Mouse (Mus musculus) liver, postnatal 0 days (tissue): ENCODE results near the gene Rad50. TPM values are rescaled to one million over a fixed set of nuclear protein-coding genes. Genes with fewer than 3 reads are reported as not detected.

Experiments used
- ATAC-seq: fragments of 200-750 bp; cut with Nextera tagmentation; 2 replicates; pipeline ENCODE4 v1.8.0; 2017; ENCODE audit warnings: mild to moderate bottlenecking, moderate library complexity
- DNase-seq: peaks from one replicate; pipeline ENCODE4 v3.0.0-alpha.2; 2016
- H3K27ac ChIP-seq: fragments of 300-500 bp; sonication (generic); 2 replicates; pipeline ENCODE4 v1.5.1; 2014; ENCODE audit warnings: antibody characterized with exemption, moderate library complexity, mild to moderate bottlenecking, low read depth
- H3K27me3 ChIP-seq: fragments of 300-500 bp; sonication (generic); 2 replicates; pipeline ENCODE4 v1.6.1; 2014; ENCODE audit warnings: low read length, control low read depth, mixed read lengths; ENCODE audit not compliant: insufficient read depth
- H3K36me3 ChIP-seq: fragments of 300-500 bp; sonication (generic); replicated peaks from 2 replicates; pipeline ENCODE4 v1.6.1; 2014; ENCODE audit warnings: mild to moderate bottlenecking, control low read depth, low read length, moderate library complexity, mixed read lengths; ENCODE audit not compliant: insufficient read depth
- H3K4me1 ChIP-seq: fragments of 300-500 bp; sonication (generic); 2 replicates; pipeline ENCODE4 v1.6.1; 2014; ENCODE audit warnings: antibody characterized with exemption, mild to moderate bottlenecking, control low read depth; ENCODE audit not compliant: insufficient read depth
- H3K4me2 ChIP-seq: fragments of 300-500 bp; sonication (generic); 2 replicates; pipeline ENCODE4 v1.6.1; 2014; ENCODE audit warnings: low read depth, mild to moderate bottlenecking, low read length, moderate library complexity, mixed read lengths
- H3K4me3 ChIP-seq: fragments of 300-500 bp; sonication (generic); 2 replicates; pipeline ENCODE4 v1.5.1; 2014; ENCODE audit warnings: low read depth, low read length
- H3K9ac ChIP-seq: fragments of 300-500 bp; sonication (generic); replicated peaks from 2 replicates; pipeline ENCODE4 v1.6.1; 2014; ENCODE audit warnings: mild to moderate bottlenecking, moderate library complexity
- H3K9me3 ChIP-seq: fragments of 300-500 bp; sonication (generic); 2 replicates; pipeline ENCODE4 v1.6.1; 2016; ENCODE audit warnings: mild to moderate bottlenecking, control low read depth, low read length, mixed read lengths
- CTCF ChIP-seq: sonication (generic); IDR thresholded peaks from 2 replicates; pipeline ENCODE4 v1.5.1; 2016; ENCODE audit warnings: antibody characterized with exemption, low read depth
- EP300 ChIP-seq: IDR thresholded peaks from 2 replicates; pipeline ENCODE4 v1.6.1; 2016; ENCODE audit warnings: antibody characterized with exemption, low read depth, mild to moderate bottlenecking
- WGBS: fragments of 180-500 bp; shearing (Covaris S2); extraction: QIAGEN DNeasy Blood & Tissue Kit; methylation state at CpG from one replicate; pipeline ENCODE4 v1.1.7; 2014; ENCODE audit not compliant: insufficient replicate concordance; 5-methylcytosine and 5-hydroxymethylcytosine counted together
- polyA plus RNA-seq: library from polyadenylated mRNA; unstranded; fragments of >200 nt; fragmentation: Nextera tagmentation; extraction: Ambion mirVana; gene quantifications from 2 replicates; pipeline ENCODE4 v1.2.1, GENCODE M21; 2015

Rad50 gene
- polyA plus RNA-seq, 1 experiment from 2014 or later = 11.1 TPM

DNA sequence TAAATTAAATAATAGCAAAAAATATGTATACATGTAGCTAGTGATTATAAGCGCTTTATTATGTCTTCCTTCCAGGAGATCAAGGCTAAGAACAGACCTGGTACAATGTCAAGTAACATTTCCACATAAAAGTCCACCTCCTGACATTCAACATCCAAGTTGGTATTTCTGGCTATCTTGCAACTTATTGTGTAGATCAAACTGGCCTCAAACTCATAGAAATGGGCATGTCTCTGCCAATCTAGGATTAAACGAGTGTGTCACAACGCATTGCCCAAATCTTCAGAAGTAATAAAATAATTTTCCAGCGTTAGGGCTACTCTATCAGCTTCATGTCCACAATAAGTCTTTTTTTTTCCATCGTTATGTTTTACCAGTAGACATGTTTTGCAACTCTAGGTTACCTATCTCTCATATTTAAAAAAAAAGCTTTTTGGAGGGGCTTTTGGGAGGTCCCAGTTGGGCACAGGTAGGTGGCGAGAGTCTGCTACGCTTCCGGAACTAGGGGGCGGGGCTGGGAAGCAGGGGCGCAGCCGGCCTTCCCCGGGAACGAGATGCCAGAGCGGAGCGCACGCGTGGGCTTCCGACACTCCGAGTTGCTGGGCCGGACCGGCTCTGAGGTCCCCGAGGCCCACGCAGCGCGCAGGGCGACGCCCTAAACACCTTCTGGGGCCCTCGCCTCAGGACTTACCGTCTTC lies 734 bp downstream of the Rad50 start:
- ATAC-seq (peak; percentile 77), DNase-seq (peak; percentile 66)
- peak overlapping the region; percentile 94 for H3K27ac ChIP-seq
- H3K27me3 ChIP-seq = no peaks in the 10 kb centered on the region
- H3K4me1 ChIP-seq = peaks cover 7% of the 10 kb centered on the region; the same call in 1 of the 2 replicates
- peak overlapping the region; percentile 99 for H3K4me2 ChIP-seq
- H3K4me3 ChIP-seq = peak overlapping the region; percentile 89
- TF ChIP-seq CTCF (no peak), EP300 (no peak)
- H3K9me3 ChIP-seq = no peaks in the 10 kb centered on the region
- peak overlapping the region; percentile 93 for H3K9ac ChIP-seq
- WGBS = 4% methylated on average over 29 of the region's 29 CpGs
- peaks cover 11% of the 10 kb centered on the region for H3K36me3 ChIP-seq

- ATAC-seq (no peak), DNase-seq (no peak)
- no peaks in the 10 kb centered on the region for H3K9me3 ChIP-seq
- 83% methylated on average over 4 of the region's 4 CpGs for WGBS
- peaks cover 42% of the 10 kb centered on the region for H3K36me3 ChIP-seq
- TF ChIP-seq CTCF (no peak), EP300 (no peak)
- H3K9ac ChIP-seq = no peak overlapping the region
- H3K27me3 ChIP-seq = no peaks in the 10 kb centered on the region
- no peaks in the 10 kb centered on the region for H3K4me1 ChIP-seq
- no peak overlapping the region for H3K27ac ChIP-seq
- H3K4me2 ChIP-seq = no peak overlapping the region
- H3K4me3 ChIP-seq = no peak overlapping the region
Measured at GRCm38 (mm10) chr11:53699351-53699750, 7.8 kb downstream of the Rad50 start.

DNA sequence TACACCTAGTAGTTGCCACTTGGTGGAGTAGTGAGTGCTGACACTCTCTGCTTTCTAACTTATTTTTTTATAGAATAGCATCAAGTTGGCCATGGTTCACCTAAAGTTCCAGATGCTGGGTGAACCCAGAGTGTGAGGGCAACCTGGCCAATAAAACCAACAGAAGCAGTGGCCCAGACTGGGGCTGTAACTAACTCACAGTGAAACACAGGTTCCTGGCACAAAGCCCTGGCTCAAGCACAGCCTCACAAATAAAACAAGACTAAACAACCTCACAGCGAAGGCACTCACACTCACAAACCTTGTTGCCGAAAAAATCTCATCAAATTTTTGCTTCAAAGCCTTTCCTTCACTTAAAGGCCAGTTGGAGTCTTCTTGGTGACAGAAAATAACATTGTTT lies 8.6 kb downstream of the Rad50 start:
- 82% methylated on average over 2 of the region's 2 CpGs for WGBS
- H3K9ac ChIP-seq = no peak overlapping the region
- H3K27ac ChIP-seq = no peak overlapping the region
- ATAC-seq = no peak
- no peak overlapping the region for H3K4me2 ChIP-seq
- DNase-seq = no peak
- H3K4me1 ChIP-seq = no peaks in the 10 kb centered on the region
- H3K27me3 ChIP-seq = no peaks in the 10 kb centered on the region
- H3K36me3 ChIP-seq = peaks cover 39% of the 10 kb centered on the region; the same call in 1 of the 2 replicates
- no peak overlapping the region for H3K4me3 ChIP-seq
- TF ChIP-seq CTCF (no peak), EP300 (no peak)
- no peaks in the 10 kb centered on the region for H3K9me3 ChIP-seq

DNA sequence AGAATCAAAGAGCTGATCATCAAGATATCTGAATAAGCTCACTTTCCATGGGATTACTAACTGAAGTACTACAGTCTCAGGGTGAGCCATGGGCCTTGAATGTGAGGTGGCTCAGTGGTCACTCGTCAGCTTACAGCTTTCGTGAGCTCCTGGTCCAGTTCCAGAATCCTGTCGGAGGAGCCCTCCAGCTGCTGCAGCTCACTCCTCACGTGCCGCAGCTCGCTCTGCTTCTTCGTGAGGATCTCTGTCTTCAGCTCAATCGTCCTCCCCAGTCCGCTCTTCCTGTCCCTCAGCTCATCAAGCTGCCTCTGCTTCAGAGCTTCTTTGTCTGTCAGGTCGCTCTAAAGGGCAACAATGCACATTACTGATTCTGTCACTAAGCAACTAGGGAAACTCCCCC lies 15.1 kb downstream of the Rad50 start:
- Histone ChIP-seq H3K4me1 (no peaks in the 10 kb centered on the region), H3K9me3 (no peaks in the 10 kb centered on the region), H3K9ac (no peak overlapping the region), H3K4me2 (no peak overlapping the region), H3K36me3 (peaks cover 27% of the 10 kb centered on the region; the same call in 1 of the 2 replicates), H3K27me3 (no peaks in the 10 kb centered on the region), H3K27ac (no peak overlapping the region), H3K4me3 (no peak overlapping the region)
- ATAC-seq = no peak
- no peak for TF ChIP-seq EP300
- TF ChIP-seq CTCF = no peak
- WGBS = 82% methylated on average over 10 of the region's 10 CpGs
- no peak for DNase-seq

- Histone ChIP-seq H3K4me1 (no peaks in the 10 kb centered on the region), H3K36me3 (peaks cover 45% of the 10 kb centered on the region), H3K4me2 (no peak overlapping the region), H3K9ac (no peak overlapping the region), H3K9me3 (no peaks in the 10 kb centered on the region), H3K4me3 (no peak overlapping the region), H3K27ac (no peak overlapping the region), H3K27me3 (no peaks in the 10 kb centered on the region)
- TF ChIP-seq EP300 (no peak), CTCF (no peak)
- ATAC-seq (no peak), DNase-seq (no peak)
- 85% methylated on average over 9 of the region's 9 CpGs for WGBS
Measured at GRCm38 (mm10) chr11:53682994-53683530, 24.1 kb downstream of the Rad50 start.

- no peaks in the 10 kb centered on the region for H3K9me3 ChIP-seq
- no peak overlapping the region for H3K4me3 ChIP-seq
- no peaks in the 10 kb centered on the region for H3K4me1 ChIP-seq
- H3K4me2 ChIP-seq = no peak overlapping the region
- H3K36me3 ChIP-seq = peaks cover 51% of the 10 kb centered on the region
- H3K9ac ChIP-seq = no peak overlapping the region
- ATAC-seq (no peak), DNase-seq (no peak)
- WGBS = 86% methylated on average over 2 of the region's 2 CpGs
- H3K27ac ChIP-seq = no peak overlapping the region
- no peaks in the 10 kb centered on the region for H3K27me3 ChIP-seq
- TF ChIP-seq EP300 (no peak), CTCF (no peak)
Measured at GRCm38 (mm10) chr11:53682170-53682569, 24.9 kb downstream of the Rad50 start.
